Mouse (Mus musculus): ENCODE data around the gene Myo5a. TPM values are rescaled to one million over a fixed set of nuclear protein-coding genes. Genes with fewer than 3 reads are reported as not detected.

The Myo5a gene
- polyA plus RNA-seq, 1 experiment from 2014 or later, result 1.5 TPM

- Histone ChIP-seq H3K4me2 (peak overlapping the region; percentile 91; the same call in 1 of the 2 replicates), H3K36me3 (replicated peaks) (no peaks in the 10 kb centered on the region), H3K9me3 (replicated peaks) (no peaks in the 10 kb centered on the region), H3K27me3 (peaks cover 43% of the 10 kb centered on the region), H3K27ac (replicated peaks) (no peak overlapping the region), H3K9ac (no peak overlapping the region), H3K4me3 (replicated peaks) (no peak overlapping the region), H3K4me1 (replicated peaks) (peaks cover 16% of the 10 kb centered on the region)
- no peak for ATAC-seq (ENCODE audit: insufficient read depth)
- WGBS (ENCODE audit: insufficient replicate concordance), result 45% methylated on average over 3 of the region's 3 CpGs
These were observed 1.5 kb downstream of the Myo5a start for GRCm38 (mm10) chr9:75072361-75072760.

DNA sequence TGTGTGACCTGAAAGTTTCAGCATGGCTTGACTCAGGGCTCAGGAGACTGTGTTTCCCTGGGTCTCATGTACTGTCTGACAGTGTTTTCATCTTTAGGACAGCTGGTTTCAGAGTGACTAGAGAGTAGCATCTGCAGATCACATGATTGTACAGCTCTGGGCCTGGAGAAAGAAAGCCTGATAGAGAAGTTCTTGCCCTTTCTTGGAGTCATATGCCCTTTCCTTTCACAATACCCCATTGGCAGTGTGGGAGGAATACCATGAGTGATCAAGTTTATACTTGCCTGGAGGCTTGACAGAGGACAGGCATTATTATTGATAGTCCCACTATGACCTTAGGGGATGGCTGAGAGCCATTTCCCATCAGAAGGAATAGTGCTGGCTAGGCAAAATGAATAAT lies 6.4 kb downstream of the Myo5a start:
- no peak overlapping the region for H3K4me3 ChIP-seq (replicated peaks)
- ATAC-seq (ENCODE audit: insufficient read depth), result no peak
- H3K9ac ChIP-seq, result no peak overlapping the region
- no peak overlapping the region for H3K4me2 ChIP-seq
- H3K27ac ChIP-seq (replicated peaks), result no peak overlapping the region
- no peaks in the 10 kb centered on the region for H3K4me1 ChIP-seq (replicated peaks)
- H3K27me3 ChIP-seq, result peaks cover 13% of the 10 kb centered on the region
- H3K9me3 ChIP-seq (replicated peaks), result no peaks in the 10 kb centered on the region
- H3K36me3 ChIP-seq (replicated peaks), result no peaks in the 10 kb centered on the region

- H3K9me3 ChIP-seq (replicated peaks), result no peaks in the 10 kb centered on the region
- no peak overlapping the region for H3K27ac ChIP-seq (replicated peaks)
- no peaks in the 10 kb centered on the region for H3K36me3 ChIP-seq (replicated peaks)
- 61% methylated on average over 5 of the region's 5 CpGs for WGBS (ENCODE audit: insufficient replicate concordance)
- no peak for ATAC-seq (ENCODE audit: insufficient read depth)
- H3K4me2 ChIP-seq, result no peak overlapping the region
- H3K4me1 ChIP-seq (replicated peaks), result no peaks in the 10 kb centered on the region
- H3K9ac ChIP-seq, result no peak overlapping the region
- no peaks in the 10 kb centered on the region for H3K27me3 ChIP-seq
- no peak overlapping the region for H3K4me3 ChIP-seq (replicated peaks)
These were observed 14.5 kb downstream of the Myo5a start for GRCm38 (mm10) chr9:75085242-75085824.

DNA sequence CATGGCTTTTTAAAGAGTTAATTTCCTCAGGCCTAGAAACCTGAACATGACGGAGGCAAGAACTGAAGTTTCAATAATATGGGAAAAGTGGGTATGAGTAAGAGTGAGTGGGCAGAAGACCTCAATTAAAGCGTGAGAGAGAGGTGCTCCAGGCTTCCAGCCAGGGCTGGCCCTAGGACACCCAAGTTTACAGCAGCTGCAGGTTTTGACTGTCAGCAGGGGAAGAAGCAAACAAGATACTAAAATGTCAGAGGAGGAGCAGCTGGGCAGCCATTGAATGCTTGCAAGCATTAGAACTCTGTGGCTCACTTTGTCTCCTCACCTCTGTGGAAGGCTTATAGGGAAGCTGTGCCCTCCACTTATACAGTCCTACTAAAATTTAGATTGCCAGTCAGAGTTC lies 17.0 kb downstream of the Myo5a start:
- no peaks in the 10 kb centered on the region for H3K27me3 ChIP-seq
- H3K4me2 ChIP-seq, result no peak overlapping the region
- no peak overlapping the region for H3K4me3 ChIP-seq (replicated peaks)
- H3K36me3 ChIP-seq (replicated peaks), result no peaks in the 10 kb centered on the region
- WGBS (ENCODE audit: insufficient replicate concordance), result 62% methylated on average over 2 of the region's 2 CpGs
- no peak overlapping the region for H3K9ac ChIP-seq
- H3K27ac ChIP-seq (replicated peaks), result no peak overlapping the region
- ATAC-seq (ENCODE audit: insufficient read depth), result no peak
- H3K4me1 ChIP-seq (replicated peaks), result no peaks in the 10 kb centered on the region
- H3K9me3 ChIP-seq (replicated peaks), result no peaks in the 10 kb centered on the region

DNA sequence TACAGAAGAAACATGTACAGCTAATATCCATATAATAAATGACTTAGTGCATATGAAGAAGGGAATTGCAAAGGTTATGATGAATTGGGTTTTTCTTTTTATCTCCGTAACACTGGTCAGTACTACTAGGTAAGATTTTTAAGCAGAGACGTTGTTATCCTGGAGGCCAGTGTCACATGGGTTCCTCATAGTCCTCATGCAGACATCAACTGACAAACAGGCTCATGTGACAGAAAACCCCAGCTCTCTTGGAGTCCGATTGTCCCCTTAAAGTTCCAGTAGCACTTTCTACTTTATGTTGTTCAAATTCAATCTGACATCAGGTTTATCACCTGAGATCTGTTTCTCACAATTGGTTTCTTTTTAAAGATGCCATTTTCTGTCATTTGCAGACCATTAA lies 18.5 kb downstream of the Myo5a start:
- H3K4me2 ChIP-seq, result no peak overlapping the region
- no peaks in the 10 kb centered on the region for H3K27me3 ChIP-seq
- no peaks in the 10 kb centered on the region for H3K9me3 ChIP-seq (replicated peaks)
- no peak overlapping the region for H3K27ac ChIP-seq (replicated peaks)
- 44% methylated on average over 3 of the region's 3 CpGs for WGBS (ENCODE audit: insufficient replicate concordance)
- H3K9ac ChIP-seq, result no peak overlapping the region
- ATAC-seq (ENCODE audit: insufficient read depth), result no peak
- H3K4me1 ChIP-seq (replicated peaks), result no peaks in the 10 kb centered on the region
- no peaks in the 10 kb centered on the region for H3K36me3 ChIP-seq (replicated peaks)
- H3K4me3 ChIP-seq (replicated peaks), result no peak overlapping the region

- WGBS (ENCODE audit: insufficient replicate concordance), result 44% methylated on average over 1 of the region's 1 CpGs
- no peaks in the 10 kb centered on the region for H3K4me1 ChIP-seq (replicated peaks)
- H3K4me3 ChIP-seq (replicated peaks), result no peak overlapping the region
- H3K36me3 ChIP-seq (replicated peaks), result no peaks in the 10 kb centered on the region
- no peak overlapping the region for H3K4me2 ChIP-seq
- no peaks in the 10 kb centered on the region for H3K9me3 ChIP-seq (replicated peaks)
- H3K9ac ChIP-seq, result no peak overlapping the region
- H3K27ac ChIP-seq (replicated peaks), result no peak overlapping the region
- no peaks in the 10 kb centered on the region for H3K27me3 ChIP-seq
- no peak for ATAC-seq (ENCODE audit: insufficient read depth)
These were observed 21.3 kb downstream of the Myo5a start for GRCm38 (mm10) chr9:75092134-75092533.

DNA sequence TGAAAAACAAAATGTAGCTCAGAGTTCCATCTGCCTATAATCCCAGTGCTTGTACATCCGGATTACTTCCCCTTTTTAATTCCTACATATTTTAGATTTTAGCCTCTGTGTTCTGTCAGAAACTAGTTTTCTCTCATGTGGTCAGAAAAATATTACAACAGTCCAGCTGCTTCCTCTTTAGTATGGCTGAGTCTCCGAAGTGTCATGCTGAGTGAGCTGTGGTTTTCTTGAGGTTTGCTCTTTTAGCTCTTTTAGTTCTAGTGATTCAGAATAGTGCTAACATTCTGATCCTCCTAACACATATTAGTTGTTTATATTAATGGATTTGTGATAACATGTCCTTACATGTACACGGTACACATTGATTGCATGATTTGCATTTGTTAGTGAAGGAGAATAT lies 23.9 kb downstream of the Myo5a start:
- 18% methylated on average over 3 of the region's 3 CpGs for WGBS (ENCODE audit: insufficient replicate concordance)

GRCm38 (mm10) chr9:75098937-75099336 lies 28.1 kb downstream of the Myo5a start:
- H3K4me1 ChIP-seq (replicated peaks), result no peaks in the 10 kb centered on the region
- no peak overlapping the region for H3K9ac ChIP-seq
- H3K36me3 ChIP-seq (replicated peaks), result no peaks in the 10 kb centered on the region
- no peaks in the 10 kb centered on the region for H3K27me3 ChIP-seq
- H3K27ac ChIP-seq (replicated peaks), result no peak overlapping the region
- WGBS (ENCODE audit: insufficient replicate concordance), result 74% methylated on average over 9 of the region's 9 CpGs
- H3K9me3 ChIP-seq (replicated peaks), result no peaks in the 10 kb centered on the region
- no peak overlapping the region for H3K4me2 ChIP-seq
- no peak for ATAC-seq (ENCODE audit: insufficient read depth)
- H3K4me3 ChIP-seq (replicated peaks), result no peak overlapping the region

More for the DNA sequence above, 23.9 kb downstream of the Myo5a start:
- Histone ChIP-seq H3K4me2 (no peak overlapping the region), H3K4me1 (replicated peaks) (no peaks in the 10 kb centered on the region), H3K4me3 (replicated peaks) (no peak overlapping the region), H3K9ac (no peak overlapping the region), H3K27ac (replicated peaks) (no peak overlapping the region), H3K9me3 (replicated peaks) (no peaks in the 10 kb centered on the region), H3K27me3 (no peaks in the 10 kb centered on the region), H3K36me3 (replicated peaks) (no peaks in the 10 kb centered on the region)
- no peak for ATAC-seq (ENCODE audit: insufficient read depth)

GRCm38 (mm10) chr9:75100157-75100781 lies 29.5 kb downstream of the Myo5a start:
- no peaks in the 10 kb centered on the region for H3K9me3 ChIP-seq (replicated peaks)
- H3K4me3 ChIP-seq (replicated peaks), result no peak overlapping the region
- H3K4me2 ChIP-seq, result no peak overlapping the region
- WGBS (ENCODE audit: insufficient replicate concordance), result 81% methylated on average over 8 of the region's 8 CpGs
- no peak overlapping the region for H3K9ac ChIP-seq
- no peaks in the 10 kb centered on the region for H3K27me3 ChIP-seq
- ATAC-seq (ENCODE audit: insufficient read depth), result no peak
- H3K36me3 ChIP-seq (replicated peaks), result no peaks in the 10 kb centered on the region
- H3K27ac ChIP-seq (replicated peaks), result no peak overlapping the region
- H3K4me1 ChIP-seq (replicated peaks), result no peaks in the 10 kb centered on the region

- H3K4me3 ChIP-seq (replicated peaks), result no peak overlapping the region
- ATAC-seq (ENCODE audit: insufficient read depth), result no peak
- no peaks in the 10 kb centered on the region for H3K36me3 ChIP-seq (replicated peaks)
- no peaks in the 10 kb centered on the region for H3K4me1 ChIP-seq (replicated peaks)
- no peak overlapping the region for H3K9ac ChIP-seq
- H3K27ac ChIP-seq (replicated peaks), result no peak overlapping the region
- no peaks in the 10 kb centered on the region for H3K9me3 ChIP-seq (replicated peaks)
- no peaks in the 10 kb centered on the region for H3K27me3 ChIP-seq
- no peak overlapping the region for H3K4me2 ChIP-seq
These were observed 31.3 kb downstream of the Myo5a start for GRCm38 (mm10) chr9:75102131-75102530.

- no peak for ATAC-seq (ENCODE audit: insufficient read depth)
- no peak overlapping the region for H3K27ac ChIP-seq (replicated peaks)
- H3K9me3 ChIP-seq (replicated peaks), result no peaks in the 10 kb centered on the region
- no peaks in the 10 kb centered on the region for H3K36me3 ChIP-seq (replicated peaks)
- no peak overlapping the region for H3K4me3 ChIP-seq (replicated peaks)
- WGBS (ENCODE audit: insufficient replicate concordance), result 65% methylated on average over 2 of the region's 2 CpGs
- H3K27me3 ChIP-seq, result no peaks in the 10 kb centered on the region
- no peak overlapping the region for H3K4me2 ChIP-seq
- no peak overlapping the region for H3K9ac ChIP-seq
- H3K4me1 ChIP-seq (replicated peaks), result no peaks in the 10 kb centered on the region
These were observed 45.9 kb downstream of the Myo5a start for GRCm38 (mm10) chr9:75116571-75117177.

DNA sequence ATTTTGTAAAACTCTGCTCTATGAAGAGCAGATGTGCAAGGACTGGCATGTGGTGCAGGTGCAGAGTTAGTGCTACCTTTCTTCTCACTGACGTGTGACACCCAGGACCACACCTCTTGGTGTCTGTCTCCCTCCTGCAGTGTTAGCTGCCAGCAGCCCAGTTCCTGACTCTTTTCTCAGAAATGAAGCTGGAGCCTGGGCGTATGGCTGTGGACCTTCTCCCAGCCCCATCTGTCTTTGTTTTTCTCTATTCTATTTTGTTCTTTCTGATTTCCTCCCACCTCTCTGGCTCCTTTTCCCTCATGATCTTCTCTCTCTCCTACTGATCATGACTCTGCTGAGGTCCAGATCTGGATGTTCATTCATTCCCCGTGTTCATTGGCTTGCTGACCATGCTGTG lies 50.3 kb downstream of the Myo5a start:
- H3K27me3 ChIP-seq, result no peaks in the 10 kb centered on the region

More for the DNA sequence above, 50.3 kb downstream of the Myo5a start:
- Histone ChIP-seq H3K4me1 (replicated peaks) (no peaks in the 10 kb centered on the region), H3K36me3 (replicated peaks) (no peaks in the 10 kb centered on the region), H3K4me2 (no peak overlapping the region), H3K9ac (no peak overlapping the region), H3K4me3 (replicated peaks) (no peak overlapping the region), H3K9me3 (replicated peaks) (no peaks in the 10 kb centered on the region), H3K27ac (replicated peaks) (no peak overlapping the region)
- 64% methylated on average over 3 of the region's 3 CpGs for WGBS (ENCODE audit: insufficient replicate concordance)
- no peak for ATAC-seq (ENCODE audit: insufficient read depth)

Data from liver, embryonic 15.5 days (tissue).